Mouse (Mus musculus) CH12.LX (cell line): ENCODE data around the gene Spen. TPM values are rescaled to one million over a fixed set of nuclear protein-coding genes. Genes with fewer than 3 reads are reported as not detected.

Experiments
- DNase-seq: peaks from one replicate; pipeline ENCODE4 v3.0.0-alpha.2; 2013; ENCODE audit errors: extremely low read depth
- H3K27ac ChIP-seq: 2 replicates; pipeline ENCODE4 v1.5.1; 2012; ENCODE audit warnings: low read depth, mild to moderate bottlenecking, control low read depth, moderate library complexity; ENCODE audit not compliant: insufficient read depth
- H3K27me3 ChIP-seq: replicated peaks from 2 replicates; pipeline ENCODE3; 2012; ENCODE audit warnings: inconsistent platforms
- H3K36me3 ChIP-seq, 2 experiments: replicated peaks in 1 of 2; 2 replicates each; pipeline versions ENCODE3 to v1.6.1; 2012; ENCODE audit warnings: inconsistent platforms in 1 of 2, low read length in 1 of 2, mild to moderate bottlenecking in 1 of 2, mixed read lengths in 1 of 2, moderate library complexity in 1 of 2; ENCODE audit not compliant: control insufficient read depth in 1 of 2, insufficient read depth in 1 of 2
- H3K4me1 ChIP-seq, 2 experiments: 2 replicates each; pipeline ENCODE4 v1.6.1; 2012; ENCODE audit warnings: inconsistent platforms in 1 of 2, moderate library complexity in 1 of 2; ENCODE audit not compliant: insufficient read depth in 2 of 2, control insufficient read depth in 1 of 2
- H3K4me2 ChIP-seq: 2 replicates; pipeline ENCODE4 v1.6.1; 2012; ENCODE audit warnings: low read depth, mild to moderate bottlenecking, control low read depth; ENCODE audit not compliant: poor library complexity, insufficient read depth, severe bottlenecking
- H3K4me3 ChIP-seq, 3 experiments: fragments of 150-350 bp in 1 of 3; sonication (generic) in 1 of 3; replicated peaks in 1 of 3; 2 replicates each; pipeline versions ENCODE3 to v1.5.1; 2011 to 2012; ENCODE audit warnings: low read depth in 2 of 3, low read length in 2 of 3, mild to moderate bottlenecking in 2 of 3, moderate library complexity in 2 of 3, control low read depth in 1 of 3, improper control_type of control experiment in 1 of 3, inconsistent platforms in 1 of 3, mixed read lengths in 1 of 3; ENCODE audit not compliant: poor library complexity in 1 of 3
- H3K79me2 ChIP-seq: replicated peaks from 2 replicates; pipeline ENCODE4 v1.6.1; 2012; ENCODE audit warnings: mild to moderate bottlenecking, moderate library complexity; ENCODE audit not compliant: control insufficient read depth, poor library complexity, insufficient read depth, severe bottlenecking; ENCODE audit errors: extremely low read depth
- H3K9ac ChIP-seq: 2 replicates; pipeline ENCODE4 v1.6.1; 2012; ENCODE audit warnings: low read depth, mild to moderate bottlenecking, control low read depth, moderate library complexity; ENCODE audit not compliant: insufficient read depth
- H3K9me3 ChIP-seq: replicated peaks from 2 replicates; pipeline ENCODE3; 2012; ENCODE audit warnings: low read length, inconsistent platforms, mixed read lengths
- BHLHE40 ChIP-seq: IDR thresholded peaks from 2 replicates; pipeline ENCODE4 v1.6.1; 2011; ENCODE audit warnings: mild to moderate bottlenecking, low read depth, low read length, improper control_type of control experiment
- ELF1 ChIP-seq: IDR thresholded peaks from 2 replicates; pipeline ENCODE4 v1.6.1; 2014; ENCODE audit warnings: low read depth, mild to moderate bottlenecking, inconsistent platforms, low read length, improper control_type of control experiment
- ETS1 ChIP-seq: conservative IDR thresholded peaks from 2 replicates; pipeline ENCODE4 v1.6.1; 2012; ENCODE audit warnings: low read depth, mild to moderate bottlenecking, inconsistent platforms, low read length, improper control_type of control experiment, moderate library complexity
- HCFC1 ChIP-seq: IDR thresholded peaks from 2 replicates; pipeline ENCODE4 v1.6.1; 2012; ENCODE audit warnings: low read depth, mild to moderate bottlenecking, inconsistent platforms, low read length, improper control_type of control experiment
- IRF4 ChIP-seq: IDR thresholded peaks from 2 replicates; pipeline ENCODE4 v1.6.1; 2014; ENCODE audit warnings: low read depth, mild to moderate bottlenecking, inconsistent platforms, low read length, improper control_type of control experiment
- JUN ChIP-seq: IDR thresholded peaks from 2 replicates; pipeline ENCODE4 v1.6.1; 2011; ENCODE audit warnings: low read depth, mild to moderate bottlenecking, low read length, improper control_type of control experiment, moderate library complexity; ENCODE audit not compliant: insufficient read depth
- JUND ChIP-seq: conservative IDR thresholded peaks from 2 replicates; pipeline ENCODE4 v1.6.1; 2011; ENCODE audit warnings: low read depth, low read length, improper control_type of control experiment
- KAT2A ChIP-seq: IDR thresholded peaks from 2 replicates; pipeline ENCODE4 v1.6.1; 2012; ENCODE audit warnings: low read length, improper control_type of control experiment, inconsistent platforms; ENCODE audit not compliant: insufficient replicate concordance
- MXI1 ChIP-seq: IDR thresholded peaks from 2 replicates; pipeline ENCODE4 v1.6.1; 2011; ENCODE audit warnings: mild to moderate bottlenecking, low read depth, low read length, improper control_type of control experiment
- MYC ChIP-seq: IDR thresholded peaks from 2 replicates; pipeline ENCODE4 v1.6.1; 2011; ENCODE audit warnings: low read depth, mild to moderate bottlenecking, improper control_type of control experiment, low read length
- NRF1 ChIP-seq: IDR thresholded peaks from 2 replicates; pipeline ENCODE4 v1.6.1; 2014; ENCODE audit warnings: low read depth, mild to moderate bottlenecking, inconsistent platforms, low read length, improper control_type of control experiment, moderate library complexity
- POLR2A ChIP-seq: IDR thresholded peaks from 2 replicates; pipeline ENCODE4 v1.6.1; 2011; ENCODE audit warnings: low read depth, mild to moderate bottlenecking, improper control_type of control experiment, low read length
- POLR2AphosphoS2 ChIP-seq: IDR thresholded peaks from 2 replicates; pipeline ENCODE4 v1.6.1; 2011; ENCODE audit warnings: low read depth, low read length, improper control_type of control experiment
- RCOR1 ChIP-seq: conservative IDR thresholded peaks from 2 replicates; pipeline ENCODE4 v1.6.1; 2012; ENCODE audit warnings: low read depth, mild to moderate bottlenecking, inconsistent platforms, low read length, improper control_type of control experiment
- SIN3A ChIP-seq: IDR thresholded peaks from 2 replicates; pipeline ENCODE4 v1.6.1; 2012; ENCODE audit warnings: low read length, improper control_type of control experiment, inconsistent platforms
- SMC3 ChIP-seq: IDR thresholded peaks from 2 replicates; pipeline ENCODE4 v1.6.1; 2011; ENCODE audit warnings: low read depth, low read length, improper control_type of control experiment
- TCF12 ChIP-seq: IDR thresholded peaks from 2 replicates; pipeline ENCODE4 v1.6.1; 2014; ENCODE audit warnings: low read depth, mild to moderate bottlenecking, inconsistent platforms, low read length, improper control_type of control experiment
- USF2 ChIP-seq: conservative IDR thresholded peaks from 2 replicates; pipeline ENCODE4 v1.6.1; 2011; ENCODE audit warnings: low read depth, low read length, improper control_type of control experiment
- ZC3H11A ChIP-seq: IDR thresholded peaks from 2 replicates; pipeline ENCODE4 v1.6.1; 2012; ENCODE audit warnings: low read depth, mild to moderate bottlenecking, inconsistent platforms, low read length, improper control_type of control experiment
- ZKSCAN1 ChIP-seq: IDR thresholded peaks from 2 replicates; pipeline ENCODE4 v1.6.1; 2012; ENCODE audit warnings: low read depth, inconsistent platforms, low read length, improper control_type of control experiment, borderline replicate concordance
- dilution Hi-C: fragments of 300-500 bp; cut with MboI; formaldehyde crosslinking; loops from 2 replicates; pipeline ENCODE4 v1.14.3; 2020; ENCODE audit warnings: low sequenced_read_pairs; ENCODE audit not compliant: extremely low pct_unique_long_range_greater_than_20kb, extremely low pct_ligation_motif_present
- in situ Hi-C: fragments of 300-500 bp; cut with MboI; formaldehyde crosslinking; loops from 3 replicates; pipeline ENCODE4 v1.14.3; 2019; ENCODE audit warnings: low sequenced_read_pairs, low pct_ligation_motif_present, low pct_unique_long_range_greater_than_20kb, mixed read lengths
- polyA plus RNA-seq: library from polyadenylated mRNA; unstranded; fragments of >175 nt; gene quantifications from 2 replicates; pipeline ENCODE4 v1.2.1, GENCODE M21; 2012; ENCODE audit warnings: low read depth; ENCODE audit not compliant: insufficient read length
- total RNA-seq, 2 experiments: library from RNA; depleted of rRNA; stranded (reverse); fragments of 300-350 nt in 1 of 2; fragments of >200 nt in 1 of 2; gene quantifications; 2 replicates each; pipeline ENCODE4 v1.2.3; 2012 to 2014

The Spen gene
- total and polyA plus RNA-seq, 3 experiments, result 4.0 to 21.6 (median 10.2) TPM

- Histone ChIP-seq H3K36me3 (no peaks in the 10 kb centered on the region), H3K4me2 (no peak overlapping the region), H3K4me3 (no peak overlapping the region), H3K4me1 (peaks cover 0 to 3% of the 10 kb centered on the region in 2 experiments; a peak in 1 of 4 replicates), H3K27me3 (no peaks in the 10 kb centered on the region), H3K79me2 (no peaks in the 10 kb centered on the region), H3K9ac (no peak overlapping the region), H3K9me3 (peaks cover 4% of the 10 kb centered on the region), H3K27ac (no peak overlapping the region)
- in situ Hi-C loops, result no loop called here
- no peak for TF ChIP-seq ETS1
- no peak for TF ChIP-seq SMC3
- TF ChIP-seq BHLHE40, result no peak
- no peak for TF ChIP-seq TCF12
- TF ChIP-seq IRF4, result no peak
- no peak for TF ChIP-seq ELF1
- no peak for TF ChIP-seq JUND
- TF ChIP-seq MYC, result no peak
- TF ChIP-seq SIN3A, result no peak
- no peak for TF ChIP-seq ZC3H11A
- no peak for TF ChIP-seq POLR2A
- no peak for TF ChIP-seq POLR2AphosphoS2
- TF ChIP-seq MXI1, result no peak
- no peak for TF ChIP-seq RCOR1
- no peak for DNase-seq
- dilution Hi-C loops, result no loop called here
These were observed 26.3 kb upstream of the Spen start for GRCm38 (mm10) chr4:141564660-141565059.

GRCm38 (mm10) chr4:141564209-141564608 lies 25.8 kb upstream of the Spen start:
- Histone ChIP-seq H3K79me2 (no peaks in the 10 kb centered on the region), H3K4me3 (no peak overlapping the region), H3K9me3 (peaks cover 7% of the 10 kb centered on the region), H3K27me3 (no peaks in the 10 kb centered on the region), H3K27ac (no peak overlapping the region), H3K36me3 (no peaks in the 10 kb centered on the region), H3K9ac (no peak overlapping the region), H3K4me2 (no peak overlapping the region), H3K4me1 (peaks cover 0 to 3% of the 10 kb centered on the region in 2 experiments; a peak in 1 of 4 replicates)
- no peak for DNase-seq
- dilution Hi-C loops, result no loop called here
- no peak for TF ChIP-seq RCOR1
- no peak for TF ChIP-seq MXI1
- TF ChIP-seq ETS1, result no peak
- no peak for TF ChIP-seq SIN3A
- no peak for TF ChIP-seq USF2
- TF ChIP-seq JUN, result no peak
- TF ChIP-seq KAT2A, result no peak
- TF ChIP-seq ZKSCAN1, result no peak
- no peak for TF ChIP-seq NRF1
- no peak for TF ChIP-seq HCFC1
- TF ChIP-seq IRF4, result no peak
- no peak for TF ChIP-seq ELF1
- in situ Hi-C loops, result no loop called here
